Mouse (Mus musculus): ENCODE results near the gene Itgb1bp1.

Gene Itgb1bp1

DNA sequence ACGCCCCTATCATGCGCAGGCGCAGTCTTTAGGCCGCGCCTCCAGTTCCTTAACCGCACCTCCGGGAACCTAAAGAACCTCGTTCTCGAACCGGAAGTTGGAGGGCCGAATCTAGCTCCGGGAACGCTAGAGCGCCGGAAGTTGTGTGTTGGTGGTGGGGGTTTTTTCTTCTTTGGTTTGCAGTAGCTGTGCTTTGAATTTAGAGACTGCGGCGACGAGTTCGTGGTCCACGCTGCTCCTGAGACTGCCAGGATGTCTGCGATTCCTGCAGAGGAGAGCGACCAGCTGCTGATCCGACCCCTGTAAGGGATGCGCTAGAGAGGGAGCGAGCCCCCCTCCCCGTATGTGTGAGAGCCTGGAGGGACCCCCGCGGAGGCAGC is at the start of gene Itgb1bp1:
Itgb1bp1 (minus strand) TSS at position 42 of the 380 bp plus-strand sequence.
- DNase-seq (ENCODE audit: low read depth in 2 of 2, low spot score in 2 of 2) = peak; percentile 96 to 97

DNA sequence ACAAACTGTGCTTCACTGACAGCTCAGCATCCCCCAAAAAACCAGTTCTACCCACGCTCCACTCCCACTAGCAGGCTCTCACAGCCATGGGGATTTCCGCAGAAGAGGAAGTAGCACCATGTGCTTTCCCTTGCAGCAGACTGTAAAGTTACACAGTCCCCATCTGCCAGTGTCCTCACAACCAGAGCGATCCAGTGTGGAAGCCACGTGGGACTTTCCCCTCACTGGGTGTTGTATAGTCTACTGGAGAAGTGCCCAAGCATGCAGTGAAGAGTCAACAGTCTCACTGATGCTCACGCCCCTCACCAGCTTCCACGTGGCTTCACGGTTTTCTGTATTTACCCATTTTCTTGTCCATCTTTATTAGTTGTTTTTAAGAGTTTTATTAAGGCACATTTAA is 49.8 kb upstream of the Itgb1bp1 start:
- DNase-seq (ENCODE audit: low read depth in 2 of 2, low spot score in 2 of 2) = peak in 1 of 2 experiments; percentile 14

DNA sequence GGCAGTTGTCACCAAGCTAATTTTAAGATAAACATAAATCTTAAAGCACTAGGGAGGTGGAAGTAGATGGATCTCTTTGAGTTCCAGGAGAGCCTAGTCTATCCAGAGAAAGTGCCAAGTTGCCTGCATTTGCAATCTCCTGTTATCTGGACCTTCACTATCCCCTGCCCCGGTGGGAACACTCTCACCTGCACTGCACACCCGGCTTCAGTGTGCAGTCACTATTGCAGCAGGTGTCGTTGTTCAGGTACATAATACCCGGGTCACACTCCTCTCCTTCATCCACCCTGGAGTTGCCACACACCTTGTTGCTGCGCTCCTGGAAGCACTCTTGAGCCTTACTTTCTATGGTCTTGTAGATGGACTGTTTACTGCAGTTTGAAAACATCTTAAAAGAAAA is 47.7 kb upstream of the Itgb1bp1 start:
- no peak for DNase-seq (ENCODE audit: low read depth in 2 of 2, low spot score in 2 of 2)

DNA sequence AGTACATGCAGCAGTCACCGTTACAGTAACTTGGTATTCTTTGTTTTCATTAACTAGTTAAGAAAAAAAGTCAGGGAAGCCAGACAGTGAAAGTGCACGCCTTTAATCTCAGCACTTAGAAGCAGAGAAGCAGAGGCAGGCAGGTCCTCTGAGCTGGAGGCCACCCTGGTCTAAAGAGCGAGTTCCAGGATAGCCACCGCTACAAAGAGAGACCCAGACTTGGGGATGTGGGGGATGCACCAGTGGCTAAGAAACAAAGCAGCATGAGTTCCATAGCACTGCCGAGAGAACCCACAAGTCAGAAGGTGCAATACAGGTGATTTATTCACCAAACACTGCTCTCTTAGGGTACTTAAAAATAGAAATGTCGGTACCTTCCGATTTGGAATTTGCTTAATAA is 46.9 kb upstream of the Itgb1bp1 start:
- DNase-seq (ENCODE audit: low read depth in 2 of 2, low spot score in 2 of 2) = no peak

DNA sequence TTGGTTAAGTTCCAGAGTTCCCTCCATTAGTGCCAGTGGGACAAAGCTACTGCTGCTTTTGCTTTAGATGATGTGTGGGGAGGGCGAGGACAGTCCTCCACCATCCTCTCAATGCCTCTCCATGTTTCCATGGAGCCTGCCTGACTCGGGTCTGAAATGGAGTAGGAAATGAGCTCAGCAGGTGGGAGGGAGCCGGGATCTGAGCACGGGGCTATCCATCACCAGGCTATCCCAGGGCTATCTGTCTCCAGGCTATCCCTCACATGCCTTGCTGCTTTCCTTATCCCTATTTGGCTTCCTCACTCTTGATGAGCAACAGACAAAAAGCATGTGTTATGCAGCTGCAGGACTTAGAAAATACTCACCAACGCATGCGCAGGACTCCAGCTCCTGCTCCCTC is 45.6 kb upstream of the Itgb1bp1 start:
- no peak for DNase-seq (ENCODE audit: low read depth in 2 of 2, low spot score in 2 of 2)

DNA sequence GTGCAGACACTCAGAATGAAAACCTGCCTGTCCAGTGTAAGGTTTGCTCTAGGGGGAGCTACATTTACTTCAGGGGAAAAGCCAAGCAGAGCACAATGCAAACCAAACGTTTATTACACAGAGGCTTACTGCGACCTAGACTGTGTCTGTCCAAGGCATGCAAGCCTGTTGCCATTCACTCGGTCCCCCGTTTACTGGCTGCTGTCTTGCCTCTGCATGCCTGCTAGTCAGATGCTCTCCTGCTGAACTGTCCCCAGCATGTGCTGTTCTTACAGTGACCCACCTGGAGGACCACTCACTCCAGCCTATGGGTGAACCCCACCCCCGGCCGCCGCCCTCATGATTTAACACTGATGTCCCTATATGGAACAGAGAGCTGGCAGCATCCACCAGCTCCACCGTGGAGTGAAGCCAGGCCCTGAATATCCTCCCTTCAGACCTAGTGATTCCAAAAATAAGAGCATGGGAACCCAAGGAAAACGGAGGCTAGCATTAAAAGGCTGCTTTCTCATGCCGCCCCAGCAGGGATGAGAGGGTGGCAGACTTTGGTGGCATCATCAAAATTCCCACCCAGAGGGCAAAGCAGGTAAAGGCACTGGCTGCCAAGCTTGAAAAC is 45.0 kb upstream of the Itgb1bp1 start:
- DNase-seq (ENCODE audit: low read depth in 2 of 2, low spot score in 2 of 2) = no peak

DNA sequence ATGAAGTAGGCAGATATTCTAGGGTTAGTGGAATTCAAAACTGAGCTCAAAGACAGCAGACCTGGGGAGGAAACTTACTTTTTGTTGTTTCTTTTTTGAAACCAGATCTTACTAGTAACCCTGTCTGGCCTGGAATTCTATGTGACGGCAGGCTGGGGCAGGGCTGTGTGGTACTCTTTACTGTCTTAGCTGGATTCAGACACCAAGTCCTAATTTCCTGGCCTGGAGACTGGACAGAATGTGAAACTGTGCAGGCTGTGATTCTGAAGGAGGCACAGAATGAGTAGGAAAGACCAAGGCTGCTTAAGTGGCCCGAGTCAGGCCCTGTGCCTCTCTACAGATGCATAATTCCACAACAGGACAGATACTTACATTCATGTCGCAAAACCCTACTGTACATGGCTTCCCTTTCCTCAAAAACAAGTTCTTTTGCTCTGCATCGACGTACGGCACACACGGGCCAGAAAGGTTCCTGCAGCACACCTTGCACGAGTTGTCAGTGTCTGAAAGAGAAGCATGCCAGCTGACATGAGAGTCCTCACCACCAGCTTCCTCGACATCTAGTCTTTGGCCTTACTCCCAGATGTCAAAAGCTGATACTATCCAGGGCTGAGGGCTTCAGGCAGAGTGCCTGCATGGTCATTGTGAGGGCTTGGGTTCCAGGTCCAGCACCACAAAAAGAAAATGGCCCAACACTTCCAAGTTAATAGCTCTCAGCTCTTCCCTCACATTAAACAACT is 43.7 kb upstream of the Itgb1bp1 start:
- DNase-seq (ENCODE audit: low read depth in 2 of 2, low spot score in 2 of 2) = no peak

DNA sequence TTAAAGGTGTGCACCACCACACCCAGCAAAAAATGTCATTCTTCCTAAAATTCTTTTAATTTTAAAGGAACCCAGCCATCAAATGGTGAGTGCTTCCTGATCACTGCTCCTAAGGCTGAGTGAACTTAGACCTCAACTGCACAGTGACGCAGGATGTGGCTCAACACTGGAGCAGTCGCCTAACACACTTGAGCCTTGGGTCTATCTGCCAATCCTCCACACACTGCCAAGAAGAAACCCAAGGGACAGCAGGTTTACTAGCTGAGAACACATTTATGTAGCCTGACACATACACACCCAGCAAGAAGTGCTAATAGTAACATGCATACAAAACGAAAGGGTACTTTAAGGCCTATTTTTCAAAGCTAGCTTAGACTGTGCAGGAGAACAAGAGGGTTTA is 40.2 kb upstream of the Itgb1bp1 start:
- DNase-seq (ENCODE audit: low read depth in 2 of 2, low spot score in 2 of 2) = no peak

DNA sequence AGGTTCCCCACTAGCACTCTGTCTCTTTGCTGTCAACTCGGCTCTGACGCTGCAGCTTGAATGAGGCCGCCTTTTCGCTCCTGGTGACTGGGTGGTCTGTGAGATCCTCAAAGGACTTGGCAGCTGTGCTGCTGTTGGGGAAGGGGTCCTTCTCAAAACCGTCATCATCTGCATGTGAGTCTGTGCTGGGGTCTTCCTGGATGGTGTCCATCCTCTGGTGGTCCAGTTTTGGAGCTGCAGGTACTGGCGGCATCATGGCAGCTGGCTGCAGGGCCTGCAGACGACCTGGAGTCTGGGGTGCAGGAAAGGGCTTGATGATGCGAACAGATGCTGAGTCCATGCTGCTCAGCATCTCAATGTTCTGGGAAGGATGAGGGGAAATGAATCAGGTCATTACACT is 39.2 kb upstream of the Itgb1bp1 start:
- no peak for DNase-seq (ENCODE audit: low read depth in 2 of 2, low spot score in 2 of 2)

DNA sequence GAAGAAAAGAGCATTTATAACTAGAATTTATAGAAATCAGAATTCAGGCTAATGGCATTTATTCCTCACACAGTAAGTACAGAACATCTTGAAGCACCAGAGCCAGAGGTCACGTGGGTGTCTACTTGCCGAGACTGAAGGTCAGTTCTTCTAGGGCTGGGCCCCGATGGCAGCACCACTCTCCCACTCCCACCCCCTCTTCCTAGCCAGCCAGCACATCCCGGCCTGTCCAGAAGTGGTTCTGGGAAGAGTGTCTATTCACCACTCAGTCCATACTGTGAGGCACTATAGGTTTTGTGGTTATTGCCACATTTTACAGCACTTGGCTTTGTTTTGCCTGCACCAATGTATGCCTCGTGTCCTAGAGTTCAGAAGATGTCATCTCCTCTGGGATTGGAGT is 38.0 kb upstream of the Itgb1bp1 start:
- no peak for DNase-seq (ENCODE audit: low read depth in 2 of 2, low spot score in 2 of 2)

DNA sequence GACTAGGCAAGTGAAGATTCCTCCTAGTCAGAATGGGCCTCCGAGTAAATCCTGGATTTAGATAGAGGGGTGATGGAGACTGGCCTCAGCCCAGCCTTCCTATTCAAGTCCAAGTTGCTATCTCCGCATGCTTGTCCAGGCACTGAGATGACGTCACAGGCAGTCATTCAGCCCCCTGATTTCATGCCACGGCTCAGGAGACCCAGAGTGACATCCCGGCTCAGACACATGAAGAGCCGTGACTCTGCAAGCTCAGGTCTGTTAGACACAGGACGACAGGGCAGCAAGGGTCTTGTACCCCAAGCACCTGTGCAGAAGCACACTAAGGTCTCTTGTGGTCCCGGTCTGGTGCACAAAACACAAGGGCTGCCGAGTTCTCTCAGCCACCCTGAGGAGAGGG is 36.8 kb upstream of the Itgb1bp1 start:
- DNase-seq (ENCODE audit: low read depth in 2 of 2, low spot score in 2 of 2) = no peak

DNA sequence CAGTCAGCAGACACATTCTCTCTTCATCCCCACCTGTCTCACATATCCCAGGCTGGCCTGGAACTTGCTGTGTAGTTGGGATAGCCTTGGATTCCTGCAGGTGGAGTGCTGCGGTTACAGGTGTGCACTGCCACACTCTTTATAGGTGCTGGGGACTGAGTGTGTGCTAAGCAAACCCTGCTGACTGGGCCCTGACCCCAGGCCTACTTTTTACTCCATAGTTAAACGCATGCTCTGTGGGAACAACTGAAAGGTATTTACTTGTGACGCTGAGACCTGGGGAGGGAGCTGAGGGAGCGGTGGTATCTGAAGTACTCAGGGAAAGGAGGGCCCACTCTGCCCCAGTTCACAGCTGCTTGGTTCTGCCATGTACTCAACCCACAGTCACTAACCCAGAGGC is 36.2 kb upstream of the Itgb1bp1 start:
- no peak for DNase-seq (ENCODE audit: low read depth in 2 of 2, low spot score in 2 of 2)

DNA sequence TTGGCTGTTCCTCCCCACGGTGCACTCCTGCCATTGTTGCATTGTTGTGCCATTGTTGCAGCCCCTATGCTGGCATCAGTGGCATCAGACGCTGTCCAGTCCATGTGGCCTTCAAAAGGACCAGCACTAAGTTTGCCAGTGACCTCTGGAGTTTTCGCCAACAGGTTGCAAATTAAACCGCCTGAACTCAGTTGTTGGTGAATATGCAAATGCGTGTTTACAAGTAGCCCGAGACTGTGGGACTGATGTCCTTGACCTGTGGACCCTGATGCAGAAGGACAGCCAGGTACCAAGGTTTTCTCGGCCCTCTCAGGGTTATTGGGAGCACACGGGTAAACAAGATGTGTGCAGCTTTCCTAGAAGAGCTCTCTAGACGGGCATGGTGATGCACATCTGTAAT is 35.1 kb upstream of the Itgb1bp1 start:
- no peak for DNase-seq (ENCODE audit: low read depth in 2 of 2, low spot score in 2 of 2)

DNA sequence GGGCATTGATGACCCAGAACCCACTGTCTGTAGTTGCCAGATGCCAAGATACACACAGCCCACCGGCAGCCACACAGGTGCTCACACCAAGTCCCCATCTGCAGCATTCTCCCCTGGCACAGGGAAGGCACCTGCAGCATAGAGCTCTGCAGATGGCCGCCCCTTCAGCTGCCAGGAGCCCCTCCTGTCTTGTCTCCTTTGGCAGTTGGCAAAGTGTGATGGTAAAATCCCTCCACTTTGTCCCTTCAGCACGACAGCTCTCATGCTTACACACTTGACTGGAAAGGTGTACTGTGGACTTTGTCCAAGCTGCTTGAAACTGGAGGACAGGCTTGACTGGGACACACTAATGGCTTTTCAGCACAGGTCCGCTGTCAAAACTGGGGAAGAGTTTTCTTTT is 34.2 kb upstream of the Itgb1bp1 start:
- no peak for DNase-seq (ENCODE audit: low read depth in 2 of 2, low spot score in 2 of 2)

DNA sequence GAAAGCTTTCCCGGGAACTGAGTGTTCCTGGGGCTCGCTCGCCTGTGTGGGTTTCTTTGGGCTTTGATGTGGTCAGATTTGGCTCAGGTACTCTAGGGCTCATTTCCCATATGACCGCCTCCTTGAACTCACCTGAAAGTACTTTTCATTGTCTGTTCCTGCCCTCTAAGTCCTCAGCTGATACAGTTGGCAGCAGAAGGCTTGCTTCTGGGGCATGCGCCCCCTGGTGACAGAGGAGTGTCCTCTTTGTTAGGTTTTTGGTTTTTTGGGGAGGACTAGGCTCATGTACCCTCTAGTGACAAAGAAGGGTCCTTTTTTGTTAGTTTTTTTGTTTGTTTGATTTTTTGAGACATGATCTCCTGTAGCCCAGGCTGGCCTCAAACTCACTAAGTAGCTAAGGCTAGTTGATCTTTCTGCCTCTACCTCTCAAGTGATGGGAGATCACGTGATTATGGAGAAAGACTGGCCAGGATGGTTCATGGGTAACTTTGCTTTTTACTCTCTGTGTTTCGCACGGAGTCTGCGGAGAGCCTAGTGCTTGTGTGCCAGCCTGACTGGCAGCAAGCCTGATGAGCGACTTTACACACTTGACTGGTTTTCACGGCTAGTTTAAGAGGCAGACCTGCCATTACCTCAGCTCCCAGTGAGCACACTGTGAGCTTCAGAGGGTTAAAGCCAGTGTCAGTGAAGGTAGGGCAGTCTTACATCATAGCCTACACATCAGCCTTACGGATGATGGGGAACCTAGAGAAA is 32.2 kb upstream of the Itgb1bp1 start:
- DNase-seq (ENCODE audit: low read depth in 2 of 2, low spot score in 2 of 2) = peak; percentile 64 to 78

DNA sequence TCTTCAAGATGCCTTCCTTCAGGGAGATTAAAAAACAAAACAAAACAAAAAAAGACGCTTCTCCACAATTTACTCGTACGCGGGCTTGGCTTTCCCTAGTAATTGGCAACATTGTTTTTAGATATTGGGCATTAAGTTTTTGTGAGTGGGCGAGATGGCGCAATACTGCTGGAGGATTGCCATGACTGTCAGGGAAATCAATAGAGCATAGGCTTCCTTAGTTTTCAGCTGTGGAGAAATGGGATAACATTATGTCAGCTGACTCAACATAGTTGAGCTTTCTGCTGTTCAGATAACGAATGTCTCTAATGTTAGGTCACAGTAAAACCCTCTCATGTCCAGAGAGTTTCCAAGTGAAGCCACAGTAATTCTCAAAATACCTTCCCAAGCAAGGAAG is 30.8 kb upstream of the Itgb1bp1 start:
- no peak for DNase-seq (ENCODE audit: low read depth in 2 of 2, low spot score in 2 of 2)

DNA sequence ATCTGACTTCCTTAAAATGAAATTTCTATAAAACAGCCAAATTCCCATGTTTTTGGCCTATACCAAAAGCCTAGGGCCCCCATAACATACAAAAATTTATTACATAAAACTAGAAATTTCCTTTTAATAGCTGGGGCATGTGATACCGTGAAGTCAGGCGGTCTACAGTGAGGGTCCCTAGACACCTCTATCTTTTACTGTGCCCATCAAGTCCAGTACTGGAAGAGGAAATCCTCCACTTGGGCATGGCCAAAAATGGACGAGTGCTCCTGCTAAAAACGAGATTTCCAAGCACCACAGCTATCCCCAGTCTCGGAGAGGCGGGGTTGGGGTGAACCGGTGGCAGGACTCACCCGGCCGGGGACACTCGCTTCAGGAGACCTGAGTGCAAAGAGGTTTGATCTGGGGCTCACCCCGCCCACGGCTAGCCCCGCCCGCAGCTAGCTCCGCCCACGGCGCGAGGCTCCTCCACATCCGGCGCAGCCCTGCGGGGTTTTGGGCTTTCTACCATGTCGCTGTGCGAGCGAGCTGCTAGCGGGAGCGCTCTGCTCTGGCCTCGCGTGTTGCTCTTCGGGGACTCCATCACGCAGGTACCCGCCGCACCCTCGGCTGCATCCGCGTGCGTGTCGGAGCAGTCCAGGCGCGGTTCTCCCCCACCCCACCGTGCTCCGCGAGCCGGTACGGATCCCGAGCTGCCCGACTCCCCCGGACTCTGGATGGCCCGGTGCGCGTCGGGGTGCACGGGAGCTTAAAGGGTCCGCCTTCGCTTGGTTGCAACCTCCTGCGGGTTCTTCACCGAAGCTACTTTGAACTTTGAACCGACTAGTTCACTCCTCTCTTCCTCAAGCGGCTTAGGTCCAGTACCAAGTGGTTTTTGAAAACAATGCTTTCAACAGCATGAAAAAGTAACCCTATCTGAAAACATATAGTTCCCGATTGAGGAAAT is 30.1 kb upstream of the Itgb1bp1 start, which contains the start of gene Iah1:
Iah1 (plus strand) TSS at position 467 of the 946 bp plus-strand sequence.
- peak; percentile 77 to 83 for DNase-seq (ENCODE audit: low read depth in 2 of 2, low spot score in 2 of 2)

DNA sequence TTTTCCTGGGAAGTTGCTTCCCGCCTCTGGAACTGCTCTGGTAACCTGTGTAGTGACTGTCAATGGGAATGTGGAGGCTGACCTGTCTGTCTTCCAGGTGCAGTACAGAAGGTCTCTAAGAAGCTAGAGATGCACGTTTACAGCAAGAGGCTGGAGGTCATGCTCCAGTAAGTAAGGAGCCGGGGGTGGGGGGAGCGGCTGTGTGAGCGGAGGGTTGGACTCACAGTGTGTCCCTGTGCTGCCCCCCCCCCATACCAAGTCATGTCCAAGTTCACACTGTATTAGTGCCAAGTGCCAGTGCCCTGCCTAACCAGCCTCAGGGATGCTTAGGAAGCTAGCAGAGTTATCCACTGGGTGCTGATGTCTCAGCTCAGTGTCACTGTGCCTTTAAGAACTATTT is 26.1 kb upstream of the Itgb1bp1 start:
- no peak for DNase-seq (ENCODE audit: low read depth in 2 of 2, low spot score in 2 of 2)

DNA sequence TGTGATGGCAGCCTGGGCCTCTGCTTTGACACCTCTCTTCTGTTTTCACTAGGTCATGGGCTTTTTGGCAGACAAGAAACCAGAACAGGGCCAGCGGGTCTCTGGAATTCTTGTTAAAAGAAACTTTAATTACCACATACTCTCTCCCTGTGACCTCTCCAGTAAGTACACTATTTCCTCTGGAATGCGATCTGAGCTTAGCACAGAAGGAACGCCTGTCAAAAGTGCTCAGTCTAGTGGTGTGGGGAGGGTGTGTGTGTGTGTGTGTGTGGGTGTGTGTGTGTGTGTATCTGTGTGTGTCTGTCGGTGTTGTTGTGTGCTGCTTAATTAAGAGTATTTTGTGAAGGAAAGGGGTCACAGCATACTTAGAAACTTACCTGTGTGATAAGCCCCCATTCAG is 20.6 kb upstream of the Itgb1bp1 start:
- no peak for DNase-seq (ENCODE audit: low read depth in 2 of 2, low spot score in 2 of 2)

DNA sequence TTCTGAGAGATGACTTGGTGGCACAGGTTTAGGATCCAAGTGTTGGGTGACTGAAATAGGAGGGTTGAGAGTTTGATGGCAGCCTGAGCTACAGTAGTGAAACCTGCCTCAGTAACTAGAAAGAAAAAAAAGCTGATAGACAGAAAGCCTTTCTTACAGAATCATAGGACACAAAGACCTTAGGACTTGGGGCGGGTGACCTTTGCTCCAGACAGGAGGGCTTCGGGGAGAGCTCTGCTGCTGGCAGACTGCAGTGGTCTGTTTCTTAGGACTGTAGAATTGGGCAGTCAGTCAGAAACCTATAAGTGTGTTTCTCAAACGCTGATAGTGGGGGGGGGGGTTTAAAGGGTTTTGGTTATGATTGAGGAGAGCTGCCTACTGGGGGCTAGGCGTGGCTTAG is 19.7 kb upstream of the Itgb1bp1 start:
- no peak for DNase-seq (ENCODE audit: low read depth in 2 of 2, low spot score in 2 of 2)

DNA sequence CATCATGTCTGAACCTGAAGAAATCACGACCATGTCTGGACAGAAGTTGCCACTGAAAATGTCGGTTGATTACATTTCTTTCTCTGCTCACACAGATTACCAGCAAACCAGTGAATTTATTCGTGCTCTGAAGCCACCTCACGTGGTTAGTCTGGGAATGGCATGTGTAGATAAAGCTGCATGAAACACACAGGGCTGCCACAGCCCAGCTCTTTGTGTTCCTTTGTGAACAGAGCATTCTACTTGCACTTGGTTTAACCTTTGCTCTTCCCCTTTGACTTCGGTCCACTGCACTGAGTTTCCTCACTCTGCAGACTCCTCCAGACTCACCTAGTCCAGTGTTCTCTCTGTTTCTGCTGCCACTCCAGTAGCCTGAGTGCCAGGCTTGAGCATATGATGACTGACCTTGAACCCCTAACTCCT is 16.3 kb upstream of the Itgb1bp1 start:
- no peak for DNase-seq (ENCODE audit: low read depth in 2 of 2, low spot score in 2 of 2)

Measured in CD8-positive naive resting alpha-beta T cell, adult 2 months (primary cell).